Mouse (Mus musculus) hematopoietic stem cell, adult 5-6 weeks (primary cell): ENCODE results near the gene Saal1. TPM values are rescaled to one million over a fixed set of nuclear protein-coding genes. Genes with fewer than 3 reads are reported as not detected.
A peak's percentile ranks its signal among the peaks of the same experiment; 100 is the strongest.

Experiments
- ATAC-seq, 2 experiments: fragments of 125-278 bp in 1 of 2; replicated peaks in 1 of 2; 2 replicates each; pipeline ENCODE4 v1.8.0; 2016 to 2017; ENCODE audit warnings: inconsistent platforms in 2 of 2, mild to moderate bottlenecking in 2 of 2, moderate number of reproducible peaks in 2 of 2, low read depth in 1 of 2, moderate TSS enrichment in 1 of 2; ENCODE audit not compliant: low FRiP score in 2 of 2, poor library complexity in 2 of 2, severe bottlenecking in 2 of 2, insufficient read depth in 1 of 2, low TSS enrichment in 1 of 2
- total RNA-seq: library from RNA; stranded (forward); fragments of 172-1452, 232-1000 nt; gene quantifications from 2 replicates; pipeline ENCODE4 v1.2.3, GENCODE M21; 2017

Saal1 gene
- total RNA-seq, 1 experiment from 2014 or later = 21.5 TPM

DNA sequence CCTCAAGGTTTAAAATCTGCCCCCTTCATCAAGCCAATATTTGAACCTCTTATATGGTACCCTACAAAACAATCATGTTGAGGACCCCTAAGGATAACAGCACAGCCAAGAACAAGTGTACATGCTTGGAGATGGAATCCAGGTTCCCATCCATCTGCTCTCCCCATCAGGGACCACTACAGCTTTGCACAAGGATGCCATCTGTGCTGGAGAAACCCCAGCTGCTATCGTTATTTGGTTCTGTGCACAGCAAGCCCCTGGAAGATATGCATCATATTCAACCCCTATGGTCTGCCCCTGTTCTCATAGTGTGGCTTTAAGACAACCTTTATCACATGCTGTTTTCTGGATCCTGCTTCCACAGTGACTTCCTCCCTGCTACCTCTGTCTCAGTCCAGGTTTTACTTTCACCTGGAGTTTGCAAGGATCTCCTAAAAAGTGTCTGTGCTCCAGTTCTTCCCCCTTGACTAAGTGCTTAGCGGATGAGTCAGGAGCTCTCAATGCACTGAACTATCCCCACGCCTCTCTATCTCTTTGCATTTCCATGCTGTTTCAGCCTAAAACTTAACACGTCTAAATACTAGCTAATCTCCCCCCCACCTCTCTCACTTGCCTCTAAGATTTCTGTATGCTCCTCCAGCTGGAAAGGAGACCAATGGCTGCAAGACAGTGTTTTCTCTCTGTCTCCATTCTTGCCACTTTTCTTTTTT lies 61.9 kb downstream of the Saal1 start:
- no peak for ATAC-seq

GRCm38 (mm10) chr7:46643172-46643571 lies 67.3 kb downstream of the Saal1 start:
- no peak for ATAC-seq

- peak; percentile 16 to 23; a peak in 2 of 4 replicates for ATAC-seq
Observed at GRCm38 (mm10) chr7:46640062-46640461, 70.4 kb downstream of the Saal1 start.

DNA sequence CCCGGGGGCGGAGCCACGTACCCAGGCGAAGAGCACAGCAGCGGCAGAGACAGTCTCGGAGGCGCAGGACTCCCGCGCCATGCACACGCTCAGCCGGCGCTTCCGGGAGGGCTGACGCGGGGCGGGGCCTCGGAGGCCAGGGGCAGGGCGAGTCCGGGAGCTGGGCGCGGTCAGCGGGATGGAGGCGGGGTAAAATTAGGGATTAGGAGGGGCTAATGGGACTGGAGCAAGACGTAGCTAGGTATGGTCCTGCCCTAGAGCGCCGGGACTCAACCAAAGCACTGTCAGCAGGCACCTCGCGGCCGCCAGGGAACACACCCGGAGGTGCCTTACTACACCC lies 70.8 kb downstream of the Saal1 start, which contains the start of gene Sergef:
TSS of gene Sergef (minus strand) at position 116 of the 340 bp plus-strand sequence.
- ATAC-seq = peak; percentile 97

GRCm38 (mm10) chr7:46638889-46639691 lies 71.4 kb downstream of the Saal1 start:
- ATAC-seq = peak in 1 of 2 experiments; percentile 6; a peak in 2 of 4 replicates

Other genes with a start within 250 kb of the Saal1 start
- 6.6 and 13.7 TPM in 2 replicates for gene Sergef, start 70.9 kb downstream of the Saal1 start, total RNA-seq
- not detected in 2 replicates for gene Tph1, start 38.1 kb downstream of the Saal1 start, total RNA-seq
- gene Saa3, start 5.0 kb upstream of the Saal1 start, total RNA-seq = not detected in 2 replicates
- gene Saa4, start 21.9 kb upstream of the Saal1 start, total RNA-seq = not detected in 2 replicates
- not detected in 2 replicates for gene Saa1, start 32.3 kb upstream of the Saal1 start, total RNA-seq
- gene Saa2, start 41.1 kb upstream of the Saal1 start, total RNA-seq = not detected in 2 replicates
- 31.6 and 42.5 TPM in 2 replicates for gene Hps5, start 85.4 kb upstream of the Saal1 start, total RNA-seq
- gene Gtf2h1, start 85.4 kb upstream of the Saal1 start, total RNA-seq = 77.6 and 92.8 TPM in 2 replicates
- 290 and 314 TPM in 2 replicates for gene Ldha, start 130.8 kb upstream of the Saal1 start, total RNA-seq
- 4.6 TPM in 1 of 2 replicates, not detected in the other for gene Ldhc, start 150.5 kb upstream of the Saal1 start, total RNA-seq
- 61.9 and 66.0 TPM in 2 replicates for gene Tsg101, start 209.3 kb upstream of the Saal1 start, total RNA-seq
- 20.8 and 22.5 TPM in 2 replicates for gene Uevld, start 247.8 kb upstream of the Saal1 start, total RNA-seq